Mouse (Mus musculus): ENCODE data around the gene Sympk.

- TF ChIP-seq POLR2A (IDR thresholded peaks at IDR 0.05; ENCODE audit: extremely low read depth, insufficient read depth, low read length) = 0 out of 2 replicates have a peak, but pooled peaks have one; percentile 29
- TF ChIP-seq CTCF (IDR thresholded peaks at IDR 0.05; ENCODE audit: extremely low read depth, insufficient read depth, low read length) = no peak
These were observed 51.8 kb downstream of the Sympk start, which contains the start of gene Dmwd for GRCm38 (mm10) chr7:19075723-19076585.
